Mouse (Mus musculus) lung, postnatal 14 days (tissue): ENCODE data around the gene Lef1.
A peak's percentile ranks its signal among the peaks of the same experiment; 100 is the strongest.

Source experiments
- DNase-seq: peaks from one replicate; pipeline ENCODE4 v3.0.0; 2021

Gene Lef1

GRCm38 (mm10) chr3:131108094-131108653, 2.1 kb upstream of the Lef1 start:
- DNase-seq = no peak

GRCm38 (mm10) chr3:131109066-131109685, 1.1 kb upstream of the Lef1 start:
- no peak for DNase-seq

DNA sequence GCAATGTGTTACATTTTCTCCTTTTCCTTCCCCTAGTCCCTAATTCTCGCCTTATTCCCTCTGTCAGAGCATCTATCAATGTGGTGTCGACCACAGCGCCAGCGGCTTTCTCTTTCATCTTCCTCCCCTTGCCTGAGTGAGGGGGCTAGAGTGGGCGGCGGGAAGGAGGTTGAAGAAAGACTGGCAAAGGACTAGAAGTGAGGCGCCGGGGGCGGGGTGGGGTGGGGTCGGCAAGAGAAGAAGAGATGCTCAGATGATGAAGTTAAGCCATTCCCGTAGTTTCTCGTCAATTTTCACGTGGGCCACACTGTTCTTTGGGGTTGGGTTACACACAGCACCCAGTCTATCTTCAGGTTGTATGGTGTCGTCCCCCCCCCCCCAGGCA, 593 bp upstream of the Lef1 start:
- DNase-seq = no peak

GRCm38 (mm10) chr3:131111151-131111850, 1.0 kb downstream of the Lef1 start:
- DNase-seq = peak; percentile 32

- peak; percentile 60 for DNase-seq
Observed at GRCm38 (mm10) chr3:131111851-131112572, 1.7 kb downstream of the Lef1 start.

- DNase-seq = no peak
Observed at GRCm38 (mm10) chr3:131112573-131112955, 2.3 kb downstream of the Lef1 start.

GRCm38 (mm10) chr3:131113029-131113428, 2.8 kb downstream of the Lef1 start:
- no peak for DNase-seq

DNA sequence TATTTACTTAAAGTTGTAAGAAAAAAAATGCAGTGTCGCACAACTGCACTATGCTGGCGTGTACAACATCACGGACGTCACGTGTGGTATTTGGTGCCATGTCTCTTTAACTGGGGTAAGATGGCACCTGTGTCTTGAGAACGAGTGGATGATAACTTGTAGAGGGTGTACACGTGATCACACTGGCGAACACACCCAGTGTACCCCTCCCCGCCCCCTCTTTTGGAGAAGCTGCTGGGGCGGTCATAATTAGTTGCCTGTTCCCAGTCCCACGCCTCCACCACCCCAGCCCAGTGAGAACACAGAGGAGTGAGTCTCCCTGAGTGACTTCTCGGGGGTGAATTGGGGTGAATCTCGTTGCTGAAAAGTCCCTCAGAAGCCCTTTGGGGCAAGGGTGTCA, 5.8 kb downstream of the Lef1 start:
- DNase-seq = no peak

- no peak for DNase-seq
Observed at GRCm38 (mm10) chr3:131117352-131117751, 7.1 kb downstream of the Lef1 start.

GRCm38 (mm10) chr3:131117883-131118282, 7.6 kb downstream of the Lef1 start:
- DNase-seq = no peak

DNA sequence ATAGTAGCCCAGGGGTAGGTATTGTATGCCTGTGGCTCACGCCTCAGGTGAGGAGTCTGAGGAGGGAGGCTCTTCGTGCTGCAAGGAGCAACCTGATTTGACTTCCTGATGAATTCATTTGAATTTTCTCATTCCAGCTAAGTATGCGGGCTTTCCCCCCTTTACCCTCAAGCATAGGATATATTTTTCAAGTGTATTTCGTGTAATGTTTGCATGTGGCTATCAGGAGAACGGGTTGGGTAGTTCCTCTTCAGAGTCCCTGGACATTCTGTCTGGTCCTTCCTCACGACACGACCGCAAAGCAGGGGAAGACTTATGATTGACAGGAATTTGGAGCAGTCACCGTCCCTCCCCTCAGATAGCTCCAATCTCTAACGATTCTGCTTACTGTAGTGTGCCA, 9.2 kb downstream of the Lef1 start:
- DNase-seq = no peak

DNA sequence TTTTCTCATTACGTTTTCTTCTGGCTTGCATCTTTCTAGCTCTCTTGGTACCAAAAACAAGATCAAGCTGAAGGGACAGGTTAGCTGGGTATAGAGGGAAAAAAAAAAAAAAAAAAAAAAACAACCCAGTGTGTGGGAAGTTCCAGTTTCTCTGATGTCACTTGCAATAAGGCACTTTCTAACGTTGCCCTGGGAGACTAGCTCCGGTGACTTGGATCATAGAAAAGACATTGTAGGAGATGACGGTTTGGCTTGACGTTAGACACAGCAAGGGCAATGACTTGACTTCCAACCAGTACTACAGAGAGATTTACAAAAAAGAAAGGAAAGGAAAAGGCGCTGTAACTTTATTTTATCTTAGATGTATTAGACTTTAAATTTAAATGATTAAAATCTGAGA, 13.2 kb downstream of the Lef1 start:
- no peak for DNase-seq

GRCm38 (mm10) chr3:131125873-131126272, 15.6 kb downstream of the Lef1 start:
- DNase-seq = no peak

DNA sequence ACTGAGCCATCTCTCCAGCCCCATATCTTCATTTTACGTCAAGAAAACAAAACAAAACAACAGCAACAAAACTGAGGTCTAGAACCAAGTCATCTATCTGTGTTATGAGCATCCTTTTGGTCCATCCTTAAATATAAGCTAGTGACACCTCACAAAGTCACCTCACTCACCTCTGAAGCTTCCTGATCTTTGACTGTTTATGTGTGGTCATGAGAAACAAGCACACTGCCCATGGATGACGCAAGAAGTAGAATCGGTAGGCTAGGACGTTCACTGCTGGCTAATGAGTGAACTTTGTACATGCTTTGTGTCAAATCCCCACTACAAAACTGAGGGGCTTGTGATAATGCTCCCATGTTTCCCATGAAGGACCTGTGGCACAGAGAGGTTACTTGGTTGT, 16.2 kb downstream of the Lef1 start:
- DNase-seq = no peak

- DNase-seq = no peak
Observed at GRCm38 (mm10) chr3:131134003-131134402, 23.7 kb downstream of the Lef1 start.

DNA sequence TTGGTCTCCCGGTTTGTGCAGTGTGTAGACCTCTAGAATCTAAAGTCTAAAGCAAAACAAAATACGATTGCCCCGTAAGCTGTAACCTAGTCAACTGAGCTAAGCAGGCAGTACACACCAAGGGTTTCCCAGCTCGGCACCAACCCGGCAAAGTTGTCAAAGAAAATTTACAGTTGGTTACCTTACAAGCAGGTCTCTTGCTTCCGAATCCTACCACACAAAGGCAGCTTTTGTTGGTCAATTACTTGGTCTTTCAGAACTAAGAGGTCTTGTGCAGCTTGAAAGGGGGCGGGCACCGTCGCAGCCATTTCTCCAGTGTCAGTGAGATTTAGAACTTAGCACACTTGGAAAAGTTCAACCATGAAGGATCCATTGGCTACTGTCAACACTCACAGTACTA, 25.2 kb downstream of the Lef1 start:
- DNase-seq = no peak

- DNase-seq = no peak
Observed at GRCm38 (mm10) chr3:131136455-131136854, 26.2 kb downstream of the Lef1 start.

- no peak for DNase-seq
Observed at GRCm38 (mm10) chr3:131137119-131137781, 27.0 kb downstream of the Lef1 start.

DNA sequence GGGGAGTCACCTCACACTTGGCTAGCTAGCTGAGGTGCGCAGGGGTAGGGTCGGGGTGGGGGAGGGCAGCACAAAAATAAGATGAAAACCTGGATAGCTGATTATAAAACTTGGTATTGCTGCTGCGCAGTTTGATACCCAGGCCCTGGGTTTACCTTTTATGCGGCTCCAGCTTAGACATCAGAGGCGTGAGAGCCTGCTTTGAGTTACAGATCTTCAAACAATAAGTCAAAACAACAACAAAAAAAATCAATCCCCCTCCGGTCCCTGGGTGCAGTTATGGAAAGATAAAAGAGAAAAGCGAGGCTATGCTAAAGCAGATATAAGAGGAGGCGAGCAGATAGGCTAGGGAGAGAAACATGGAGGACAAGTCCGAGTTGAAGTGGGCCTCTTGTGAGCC, 28.0 kb downstream of the Lef1 start:
- DNase-seq = no peak

DNA sequence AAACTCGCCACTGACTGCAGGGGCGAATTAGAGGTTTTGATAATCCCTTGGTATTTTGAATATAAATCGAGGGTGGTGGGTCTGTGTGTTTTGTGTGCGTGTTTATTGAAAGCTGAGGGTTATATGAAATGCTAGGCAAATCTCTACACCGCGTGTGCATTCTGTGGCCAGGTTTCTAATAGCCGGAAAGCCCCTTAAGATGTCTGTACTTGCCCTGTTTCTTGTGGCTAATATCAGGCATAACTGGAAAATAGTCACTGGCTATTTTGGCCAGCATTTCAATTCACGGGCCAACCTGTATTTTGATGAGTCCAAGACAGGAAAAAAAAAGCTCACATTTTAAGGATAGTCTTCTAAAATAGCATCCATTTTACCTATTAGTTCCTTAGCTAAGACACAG, 28.5 kb downstream of the Lef1 start:
- DNase-seq = no peak

- DNase-seq = no peak
Observed at GRCm38 (mm10) chr3:131139345-131140090, 29.2 kb downstream of the Lef1 start.

DNA sequence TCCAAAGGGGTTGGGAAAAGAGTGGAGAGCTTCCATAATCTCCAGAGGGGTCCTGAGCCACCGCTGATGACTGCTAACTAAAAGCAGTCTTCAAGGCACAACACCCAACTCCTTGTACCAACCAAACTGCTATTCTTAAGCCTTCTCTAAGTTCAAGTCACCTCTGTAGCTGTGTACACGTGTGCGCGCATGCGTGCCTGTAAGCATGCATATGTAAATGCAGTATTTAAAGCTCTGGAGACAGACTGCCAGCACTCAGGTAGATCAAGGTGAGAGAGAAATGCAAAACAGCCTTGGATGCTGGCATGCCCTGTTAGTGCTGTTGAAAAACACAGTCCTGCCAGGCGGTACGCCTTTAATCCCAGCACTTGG, 29.8 kb downstream of the Lef1 start:
- DNase-seq = no peak

DNA sequence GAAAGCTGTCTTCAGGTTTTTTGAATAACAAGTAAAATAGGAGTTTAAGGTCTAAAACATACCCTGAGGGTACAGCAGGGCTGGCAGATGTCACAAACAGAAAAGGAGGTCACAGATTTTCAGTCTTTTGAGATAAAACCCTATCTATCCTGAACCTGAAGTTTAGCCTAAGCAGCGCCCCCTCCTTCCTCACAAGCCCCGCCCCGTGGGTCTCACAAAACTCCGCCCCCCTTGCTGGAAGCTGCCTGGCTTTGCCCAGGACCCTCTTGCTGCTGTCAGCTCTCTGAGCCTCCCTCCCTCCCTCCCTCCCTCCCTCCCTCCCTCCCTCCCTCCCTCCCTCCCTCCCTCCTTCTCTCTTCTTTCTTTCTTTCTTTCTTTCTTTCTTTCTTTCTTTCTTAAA, 31.3 kb downstream of the Lef1 start:
- DNase-seq = no peak
